Mouse (Mus musculus): ENCODE results near the gene Tpk1.

DNA sequence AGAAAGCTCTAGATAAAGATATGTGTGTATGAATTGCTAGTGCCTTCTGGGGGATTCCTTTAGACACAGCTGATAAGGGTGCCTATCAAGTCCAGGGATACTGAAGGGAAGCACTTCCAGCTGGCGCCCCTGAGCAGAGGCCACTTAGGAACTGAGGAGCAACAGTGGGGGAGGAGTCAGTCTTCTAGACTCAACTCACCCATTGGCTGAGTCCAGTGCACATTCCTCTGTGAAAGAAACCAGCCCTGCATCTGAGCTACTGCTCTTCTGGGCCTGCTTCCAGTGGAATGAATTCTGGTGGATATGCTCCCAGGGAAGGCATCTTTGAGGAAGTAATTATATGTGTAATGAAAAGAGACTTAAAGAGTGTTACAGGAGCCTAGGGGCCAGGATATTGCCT is 278.8 kb downstream of the Tpk1 start:
- no peak for TF ChIP-seq EP300 (IDR thresholded peaks at IDR 0.05; ENCODE audit: low read depth)
- TF ChIP-seq CTCF (IDR thresholded peaks at IDR 0.05; ENCODE audit: low read depth): no peak
